Mouse (Mus musculus): ENCODE results near the gene Ccdc62.

DNA sequence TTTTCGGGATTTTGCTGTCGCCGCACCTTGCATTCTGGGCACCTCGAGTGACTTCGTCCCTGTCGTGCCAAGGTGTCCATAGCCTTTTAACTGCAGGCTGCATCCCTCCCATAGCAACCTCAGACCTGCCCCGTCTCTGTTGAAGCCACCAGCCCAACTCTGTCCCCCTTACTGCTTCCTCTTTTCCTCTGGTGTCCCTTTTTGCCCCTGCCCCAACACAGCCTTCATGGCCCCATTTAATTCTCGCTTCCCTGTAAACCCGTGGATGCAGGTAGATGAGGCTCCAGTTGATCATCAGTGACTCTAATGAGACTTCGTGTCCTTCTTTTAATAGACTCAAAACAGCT lies 22.9 kb upstream of the Ccdc62 start:
- no peak for TF ChIP-seq CTCF (IDR thresholded peaks at IDR 0.05; ENCODE audit: low read depth)
- TF ChIP-seq EP300 (IDR thresholded peaks at IDR 0.05; ENCODE audit: low read depth) = no peak

Measured in liver, embryonic 14.5 days (tissue).